25 mouse cellular contexts compared by ENCODE assay signal in genomic region chr5:101157416-101157815, GRCm38 (mm10).
A peak's percentile ranks its signal among the peaks of the same experiment; 100 is the strongest.
DNase-seq lines count a peak whose midpoint lies in the region; ATAC-seq and TF ChIP-seq lines count a peak whose summit lies in the region.
"Had no signal": no experiment of that assay in that cellular context is flagged by ENCODE, and none has a peak within 500 bp of the region (broad histone marks: within the 10 kb centered on the region; RNA-seq: fewer than 3 reads in every experiment).

No protein-coding gene starts in this region.

- H3K4me2 ChIP-seq in intestine, postnatal 0 days (replicated peaks; ENCODE audit: low read depth), result no peak overlapping the region
- H3K4me2 ChIP-seq in intestine, embryonic 16.5 days (ENCODE audit: low read depth, low read length), result no peak overlapping the region
- no peak overlapping the region for H3K4me2 ChIP-seq in forebrain, embryonic 14.5 days (ENCODE audit: low read length)
- H3K4me2 ChIP-seq: embryonic facial prominence, embryonic 12.5 days; forebrain, embryonic 15.5 days; heart, embryonic 13.5 days; hindbrain, embryonic 15.5 days; limb, embryonic 13.5 days; liver, embryonic 13.5 days had no signal

- peak; percentile 3 for DNase-seq in right cerebral cortex, adult 18-20 months
- DNase-seq in right cerebral cortex, postnatal 14 days, result no peak
- peak; percentile 33 for DNase-seq in NIH3T3 (ENCODE audit: low read depth)
- no peak for DNase-seq in heart, adult 2 months
- no peak for DNase-seq in forebrain, embryonic 14.5 days (ENCODE audit: low spot score)
- DNase-seq: adrenal gland, adult 2 months; cerebellum, adult 9-11 months; gastrocnemius, adult 2 months; heart, postnatal 36 days; kidney, adult 8-10 months; kidney, postnatal 36 days; liver, embryonic 13.5 days; retina, postnatal 1 day; thymus, postnatal 25 days had no signal

- TF ChIP-seq POLR2A in heart, adult 2 months (IDR thresholded peaks at IDR 0.05; ENCODE audit: insufficient read depth, low read depth, low read length), result no peak

- H3K79me2 ChIP-seq in heart, adult 2 months (replicated peaks; ENCODE audit: control insufficient read depth, insufficient read depth, low read length), result no peaks in the 10 kb centered on the region

- no peak overlapping the region for H3K27ac ChIP-seq in intestine, postnatal 0 days (ENCODE audit: low read depth, low read length)
- H3K27ac ChIP-seq in intestine, embryonic 16.5 days (ENCODE audit: low read length), result no peak overlapping the region
- H3K27ac ChIP-seq in heart, adult 2 months, result no peak overlapping the region
- H3K27ac ChIP-seq in forebrain, embryonic 14.5 days (ENCODE audit: low read depth, low read length), result no peak overlapping the region
- H3K27ac ChIP-seq: embryonic facial prominence, embryonic 12.5 days; forebrain, embryonic 15.5 days; gastrocnemius, adult 2 months; heart, embryonic 13.5 days; hindbrain, embryonic 15.5 days; limb, embryonic 13.5 days; liver, embryonic 13.5 days; macrophage; midbrain, embryonic 10.5 days had no signal

- H3K27me3 ChIP-seq in intestine, postnatal 0 days (replicated peaks; ENCODE audit: control insufficient read depth, insufficient read depth, low read length), result no peaks in the 10 kb centered on the region
- H3K27me3 ChIP-seq in intestine, embryonic 16.5 days (replicated peaks; ENCODE audit: control insufficient read depth, insufficient read depth, low read length), result no peaks in the 10 kb centered on the region
- no peaks in the 10 kb centered on the region for H3K27me3 ChIP-seq in heart, adult 2 months (ENCODE audit: control insufficient read depth, insufficient read depth, low read length)
- H3K27me3 ChIP-seq in forebrain, embryonic 14.5 days (replicated peaks; ENCODE audit: control insufficient read depth, insufficient read depth, low read length), result no peaks in the 10 kb centered on the region
- H3K27me3 ChIP-seq: embryonic facial prominence, embryonic 12.5 days; forebrain, embryonic 15.5 days; heart, embryonic 13.5 days; hindbrain, embryonic 15.5 days; limb, embryonic 13.5 days; liver, embryonic 13.5 days had no signal

- no peak for TF ChIP-seq EP300 in heart, adult 2 months (IDR thresholded peaks at IDR 0.05; ENCODE audit: insufficient read depth, low read depth, low read length)

- intact Hi-C loops in heart, adult 2 months (cut with DNase I), result no loop called here

- 42% methylated on average over 1 of the region's 1 CpGs for WGBS in intestine, postnatal 0 days
- 51% methylated on average over 1 of the region's 1 CpGs for WGBS in intestine, embryonic 16.5 days
- 56% methylated on average over 1 of the region's 1 CpGs for whole genome bisulfite sequencing in heart, adult 2 months
- 70% methylated on average over 1 of the region's 1 CpGs for WGBS in forebrain, embryonic 14.5 days

- ATAC-seq in intestine, postnatal 0 days, result no peak
- ATAC-seq in intestine, embryonic 16.5 days, result no peak
- no peak for ATAC-seq in forebrain, embryonic 14.5 days
- ATAC-seq: CD4-positive, CD25-positive, alpha-beta regulatory T cell, adult 4 months; forebrain, embryonic 15.5 days had no signal

- TF ChIP-seq CTCF in intestine, postnatal 0 days (IDR thresholded peaks at IDR 0.05; ENCODE audit: low read depth), result peak; percentile 20; the same call in 1 of the 2 replicates
- no peak for TF ChIP-seq CTCF in heart, adult 2 months (IDR thresholded peaks at IDR 0.05)

- H3K36me3 ChIP-seq in intestine, postnatal 0 days (ENCODE audit: control insufficient read depth, insufficient read depth), result no peaks in the 10 kb centered on the region
- H3K36me3 ChIP-seq in intestine, embryonic 16.5 days (ENCODE audit: control insufficient read depth, insufficient read depth, low read length), result no peaks in the 10 kb centered on the region
- no peaks in the 10 kb centered on the region for H3K36me3 ChIP-seq in heart, adult 2 months (ENCODE audit: control insufficient read depth, insufficient read depth, low read length)
- H3K36me3 ChIP-seq in forebrain, embryonic 14.5 days (ENCODE audit: control insufficient read depth, insufficient read depth, low read length), result no peaks in the 10 kb centered on the region
- H3K36me3 ChIP-seq: embryonic facial prominence, embryonic 12.5 days; forebrain, embryonic 15.5 days; heart, embryonic 13.5 days; hindbrain, embryonic 15.5 days; limb, embryonic 13.5 days; liver, embryonic 13.5 days; midbrain, embryonic 10.5 days had no signal

- no peak overlapping the region for H3K4me3 ChIP-seq in intestine, postnatal 0 days (ENCODE audit: low read depth, low read length)
- no peak overlapping the region for H3K4me3 ChIP-seq in intestine, embryonic 16.5 days (ENCODE audit: low read length)
- no peak overlapping the region for H3K4me3 ChIP-seq in heart, adult 2 months
- no peak overlapping the region for H3K4me3 ChIP-seq in forebrain, embryonic 14.5 days (ENCODE audit: low read depth, low read length)
- H3K4me3 ChIP-seq: embryonic facial prominence, embryonic 12.5 days; erythroblast, embryonic 14.5 days; forebrain, embryonic 15.5 days; gastrocnemius, adult 2 months; heart, embryonic 13.5 days; hindbrain, embryonic 15.5 days; limb, embryonic 13.5 days; liver, embryonic 13.5 days; midbrain, embryonic 10.5 days had no signal

- H3K9ac ChIP-seq in intestine, postnatal 0 days (ENCODE audit: low read depth, low read length), result no peak overlapping the region
- H3K9ac ChIP-seq in intestine, embryonic 16.5 days (ENCODE audit: low read depth, low read length), result no peak overlapping the region
- H3K9ac ChIP-seq in heart, adult 2 months (ENCODE audit: low read depth, low read length), result no peak overlapping the region
- no peak overlapping the region for H3K9ac ChIP-seq in forebrain, embryonic 14.5 days (ENCODE audit: low read length)
- H3K9ac ChIP-seq: embryonic facial prominence, embryonic 12.5 days; forebrain, embryonic 15.5 days; heart, embryonic 13.5 days; hindbrain, embryonic 15.5 days; limb, embryonic 13.5 days; liver, embryonic 13.5 days had no signal

- no peaks in the 10 kb centered on the region for H3K4me1 ChIP-seq in intestine, postnatal 0 days (replicated peaks; ENCODE audit: control insufficient read depth, insufficient read depth, low read length)
- no peaks in the 10 kb centered on the region for H3K4me1 ChIP-seq in intestine, embryonic 16.5 days (ENCODE audit: control insufficient read depth, insufficient read depth, low read length)
- no peaks in the 10 kb centered on the region for H3K4me1 ChIP-seq in heart, adult 2 months (ENCODE audit: control insufficient read depth, insufficient read depth, low read length)
- H3K4me1 ChIP-seq in forebrain, embryonic 14.5 days (ENCODE audit: control insufficient read depth, insufficient read depth, low read length), result no peaks in the 10 kb centered on the region
- H3K4me1 ChIP-seq: embryonic facial prominence, embryonic 12.5 days; forebrain, embryonic 15.5 days; heart, embryonic 13.5 days; hindbrain, embryonic 15.5 days; limb, embryonic 13.5 days; liver, embryonic 13.5 days had no signal

- H3K9me3 ChIP-seq in intestine, postnatal 0 days (ENCODE audit: control insufficient read depth), result no peaks in the 10 kb centered on the region
- no peaks in the 10 kb centered on the region for H3K9me3 ChIP-seq in intestine, embryonic 16.5 days (ENCODE audit: control insufficient read depth, low read length)
- no peaks in the 10 kb centered on the region for H3K9me3 ChIP-seq in forebrain, embryonic 14.5 days (replicated peaks; ENCODE audit: control insufficient read depth, low read length)
- H3K9me3 ChIP-seq: embryonic facial prominence, embryonic 12.5 days; forebrain, embryonic 15.5 days; heart, embryonic 13.5 days; hindbrain, embryonic 15.5 days; limb, embryonic 13.5 days; liver, embryonic 13.5 days; midbrain, embryonic 10.5 days had no signal

Comparison
In these comparisons a context has a peak if more than half of its experiments do, and no peak if none do; other contexts are left out.
1. DNase-seq: peak in right cerebral cortex, adult 18-20 months (single experiment) and NIH3T3 (single experiment); none in right cerebral cortex, postnatal 14 days (single experiment), heart, adult 2 months (0 of 2) and forebrain, embryonic 14.5 days (single experiment).